Mouse (Mus musculus) thymus, adult 18-20 months (tissue): ENCODE data around the gene Rac3.
"Not testable (repeated sequence)": the region's sequence is repeated elsewhere in the genome, so short reads cannot be mapped to it uniquely, and the experiment has no call there.

Experiments
- DNase-seq, 2 experiments: peaks; one replicate each; pipeline ENCODE4 v3.0.0; 2022; ENCODE audit warnings: mixed read lengths in 2 of 2

Rac3 gene

DNA sequence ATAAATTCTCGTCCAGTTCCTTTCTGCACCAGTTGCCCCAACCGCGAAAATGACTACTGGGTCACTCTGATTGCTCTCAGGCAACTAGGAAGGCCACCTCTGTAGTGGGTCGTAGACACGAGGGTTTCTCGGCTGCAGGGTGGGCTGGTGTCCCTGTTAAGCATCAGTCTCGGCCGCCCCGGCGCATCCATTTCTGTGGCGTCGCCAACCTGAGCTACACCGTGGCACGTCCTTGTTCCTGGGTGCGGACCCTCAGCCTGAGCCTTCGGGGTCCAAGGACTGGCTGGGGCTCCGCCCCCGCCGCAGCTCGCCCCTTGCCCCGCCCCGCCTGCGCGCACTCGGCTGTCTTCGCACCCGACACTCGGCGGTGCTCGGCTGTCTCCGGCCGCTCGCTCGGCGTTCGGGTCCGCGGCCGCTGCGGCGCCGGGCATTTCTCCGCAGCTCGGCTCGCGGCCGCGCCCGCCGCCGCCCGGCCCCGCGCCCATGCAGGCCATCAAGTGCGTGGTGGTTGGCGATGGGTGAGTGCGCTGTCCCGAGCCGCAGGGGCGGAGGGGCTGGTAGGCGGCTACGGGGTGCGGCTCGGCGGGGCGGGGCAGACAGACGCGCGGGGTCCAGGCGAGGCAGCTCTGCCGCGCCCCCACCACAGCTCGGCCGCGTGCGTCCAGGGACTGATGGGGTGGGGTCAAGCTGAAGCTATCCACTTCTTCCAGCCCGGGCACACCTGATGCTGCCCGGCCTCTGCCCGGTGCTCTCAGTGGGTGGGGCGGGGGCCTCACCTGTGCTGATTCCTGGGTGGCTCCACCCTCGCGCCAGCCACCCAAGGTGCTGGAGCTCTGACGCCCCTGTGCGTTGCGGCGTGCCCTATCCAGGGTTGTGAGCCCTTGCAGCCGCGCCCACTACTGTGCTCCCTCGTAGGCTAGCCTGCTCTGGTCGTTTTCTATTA, at the start of gene Rac3:
Rac3 (plus strand) TSS at position 347 of the 943 bp plus-strand sequence.
- DNase-seq: no peak

DNA sequence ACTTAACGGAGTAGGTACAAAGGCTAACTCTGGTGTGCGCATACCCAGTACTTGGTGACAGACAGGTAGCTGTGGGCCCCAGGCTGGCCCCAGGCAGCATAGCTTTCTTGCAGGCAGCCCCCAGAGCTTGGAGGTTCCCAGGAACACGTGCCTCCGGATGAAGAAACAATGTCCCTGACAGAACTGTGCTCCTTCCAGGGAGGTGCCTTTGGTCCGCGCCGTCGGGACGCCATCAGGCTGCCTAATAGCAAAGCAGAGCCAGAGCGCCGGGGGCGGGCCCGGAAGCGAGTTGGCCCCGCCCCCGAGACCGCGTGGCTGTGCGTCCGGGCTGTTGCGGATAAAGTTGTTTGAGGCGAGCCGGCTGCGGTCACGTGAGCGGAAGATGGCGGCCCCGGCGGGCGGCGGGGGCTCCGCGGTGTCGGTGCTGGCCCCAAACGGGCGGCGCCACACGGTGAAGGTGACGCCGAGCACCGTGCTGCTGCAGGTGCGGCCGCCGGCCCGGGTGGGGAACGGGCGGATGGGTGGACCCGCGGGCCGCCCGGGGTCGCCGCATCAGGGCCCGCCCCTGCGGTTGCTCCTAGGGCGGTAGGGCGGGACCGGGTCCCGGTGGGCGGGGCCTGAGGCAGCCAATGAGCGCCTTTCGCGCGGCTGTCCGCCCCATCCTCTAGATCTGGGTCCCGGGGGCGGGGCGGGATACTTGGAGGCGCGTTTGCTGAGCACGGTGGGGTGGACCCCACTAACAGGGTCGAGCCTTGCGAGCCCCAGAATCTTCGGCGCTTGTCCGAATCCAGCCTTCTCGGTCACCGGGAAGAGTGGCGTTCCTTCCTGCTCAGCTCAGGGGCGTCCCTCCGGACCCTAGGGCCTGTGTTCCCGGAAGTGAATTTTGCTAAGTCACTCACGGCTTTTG, 48.3 kb upstream of the Rac3 start, which contains the start of gene Aspscr1:
Aspscr1 (plus strand) TSS at position 287 of the 907 bp plus-strand sequence.
- DNase-seq: peak; percentile 92

DNA sequence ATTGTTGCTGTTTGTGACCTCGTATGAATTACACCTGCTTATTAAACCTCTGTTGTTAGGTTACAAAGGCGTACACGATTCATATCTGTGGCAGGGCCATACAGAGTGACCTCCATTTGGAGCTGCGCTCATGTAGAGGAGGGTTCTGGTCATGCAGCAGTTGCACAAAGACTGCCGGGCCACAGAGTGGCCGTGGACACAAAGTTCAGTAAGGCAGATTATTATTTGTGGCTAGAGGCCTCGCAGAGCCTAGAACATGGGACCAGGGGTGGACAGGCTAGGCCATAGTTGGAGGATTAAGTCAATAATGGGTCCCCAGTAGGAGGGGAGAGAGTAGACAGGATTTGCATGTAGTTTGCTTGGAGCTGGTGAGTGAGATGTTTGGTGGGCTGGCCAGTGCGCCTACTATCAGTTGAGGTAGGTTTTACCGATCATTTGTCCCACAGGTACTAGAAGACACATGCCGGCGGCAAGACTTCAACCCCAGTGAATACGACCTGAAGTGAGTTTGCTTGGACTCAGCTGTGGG, 47.6 kb upstream of the Rac3 start:
- no peak for DNase-seq

- DNase-seq: not testable (repeated sequence)
Observed at GRCm38 (mm10) chr11:120675875-120676274, 45.4 kb upstream of the Rac3 start.

DNA sequence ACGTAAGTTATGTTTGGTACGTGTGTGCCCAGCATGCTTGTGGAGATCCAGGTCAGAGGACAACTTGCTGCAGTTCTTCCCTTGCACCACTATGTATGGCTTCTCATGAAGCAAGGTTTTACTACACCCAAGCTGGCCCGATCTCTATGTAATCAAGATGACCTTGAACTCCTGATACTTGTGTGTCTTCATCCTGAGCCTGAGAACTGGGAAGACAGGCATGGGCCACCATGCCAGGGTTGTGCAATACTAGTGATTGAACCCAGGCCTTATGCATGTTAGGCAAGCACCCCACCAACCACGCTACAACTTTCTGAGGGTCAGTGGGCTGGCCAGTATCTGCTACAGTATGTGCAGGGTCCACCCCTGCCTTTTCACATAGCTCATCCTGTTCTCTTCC, 44.3 kb upstream of the Rac3 start:
- no peak for DNase-seq

DNA sequence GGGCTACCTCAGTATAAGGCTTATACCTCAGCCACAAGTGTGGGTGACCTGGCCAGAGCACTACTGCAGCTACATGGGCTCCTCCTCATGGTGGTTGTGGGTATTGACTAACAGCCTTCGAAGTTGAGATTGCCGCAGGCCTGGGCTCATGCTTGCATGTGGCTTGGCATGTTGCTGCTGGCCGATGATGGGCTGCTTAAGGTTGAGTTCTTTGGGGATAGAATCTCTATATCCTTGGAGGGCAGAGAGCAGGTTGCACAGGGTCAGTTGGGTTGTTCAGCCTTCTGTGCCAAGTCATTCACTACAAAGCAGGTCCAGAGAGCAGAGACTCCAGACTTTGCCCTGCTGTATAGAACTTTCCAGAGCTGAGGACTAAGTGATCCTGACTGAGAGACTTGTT, 41.4 kb upstream of the Rac3 start:
- no peak for DNase-seq

DNA sequence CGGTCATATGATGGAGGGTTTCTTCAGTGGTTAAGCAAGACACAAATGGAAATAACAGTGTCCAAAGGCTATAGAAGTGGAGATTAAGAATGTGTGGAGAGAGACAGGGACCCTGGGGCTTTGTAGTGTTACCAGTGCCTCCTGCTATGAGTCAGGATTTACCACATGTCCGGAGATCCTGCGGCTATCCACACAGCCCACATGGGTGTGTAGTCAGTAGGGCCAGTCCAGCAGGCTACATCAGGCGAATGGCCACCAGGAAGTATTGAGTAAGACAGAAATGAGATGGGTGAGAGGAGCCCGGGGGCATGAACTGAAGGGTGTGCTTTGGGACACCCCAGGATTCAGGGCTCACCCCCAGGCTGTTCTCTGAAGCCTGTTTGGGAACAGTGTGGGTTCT, 38.6 kb upstream of the Rac3 start:
- DNase-seq: no peak

GRCm38 (mm10) chr11:120683536-120683935, 37.7 kb upstream of the Rac3 start:
- no peak for DNase-seq

GRCm38 (mm10) chr11:120684086-120684485, 37.2 kb upstream of the Rac3 start:
- no peak for DNase-seq

DNA sequence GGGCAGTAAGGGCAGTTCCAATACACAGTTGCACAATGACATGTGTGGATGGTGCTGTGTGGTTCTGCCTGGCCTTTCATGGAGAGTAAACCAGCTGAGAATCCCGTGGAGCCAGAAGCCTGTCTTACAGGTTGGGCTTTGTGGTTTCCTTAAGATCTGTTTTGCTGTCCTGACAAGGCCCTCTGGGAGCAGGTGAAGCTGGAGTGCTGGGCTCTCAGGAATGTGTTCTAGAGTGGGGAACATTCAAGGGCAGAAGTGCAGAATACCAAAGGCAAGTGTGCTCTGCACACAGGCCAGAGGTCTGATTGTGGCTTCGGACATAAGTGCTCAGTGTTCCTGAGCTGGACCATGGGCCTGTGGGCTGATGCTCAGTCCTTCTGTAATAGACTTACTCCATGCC, 36.6 kb upstream of the Rac3 start:
- no peak for DNase-seq

GRCm38 (mm10) chr11:120686650-120687272, 34.5 kb upstream of the Rac3 start:
- no peak for DNase-seq

GRCm38 (mm10) chr11:120689365-120689764, 31.9 kb upstream of the Rac3 start:
- no peak for DNase-seq

DNA sequence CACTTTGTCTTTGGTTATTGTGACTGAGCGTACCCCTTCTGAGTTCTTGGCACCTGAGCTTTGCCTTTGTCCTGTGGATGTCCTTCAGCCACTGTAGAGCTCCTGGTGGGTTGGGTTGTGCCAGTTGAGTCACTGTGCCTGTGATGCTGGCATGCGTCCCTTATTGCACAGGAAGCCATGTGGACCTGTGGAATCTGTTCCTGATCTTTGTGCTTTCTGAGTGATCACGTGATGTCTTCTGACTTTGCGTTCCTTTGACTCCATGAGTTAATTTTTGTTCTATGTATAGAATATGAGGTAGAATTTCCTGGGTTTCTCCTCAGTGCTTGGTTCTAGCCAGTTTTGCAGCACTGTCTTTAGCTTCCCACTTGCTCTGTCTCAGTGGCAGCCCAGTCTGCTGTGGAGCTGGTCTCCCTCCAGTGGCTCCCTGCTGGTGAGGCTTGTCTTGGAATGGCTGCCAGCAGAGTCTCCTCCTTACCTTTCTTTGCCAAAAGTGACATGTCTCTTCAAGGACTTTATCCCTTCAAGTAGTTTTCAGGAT, 28.7 kb upstream of the Rac3 start:
- DNase-seq: no peak

DNA sequence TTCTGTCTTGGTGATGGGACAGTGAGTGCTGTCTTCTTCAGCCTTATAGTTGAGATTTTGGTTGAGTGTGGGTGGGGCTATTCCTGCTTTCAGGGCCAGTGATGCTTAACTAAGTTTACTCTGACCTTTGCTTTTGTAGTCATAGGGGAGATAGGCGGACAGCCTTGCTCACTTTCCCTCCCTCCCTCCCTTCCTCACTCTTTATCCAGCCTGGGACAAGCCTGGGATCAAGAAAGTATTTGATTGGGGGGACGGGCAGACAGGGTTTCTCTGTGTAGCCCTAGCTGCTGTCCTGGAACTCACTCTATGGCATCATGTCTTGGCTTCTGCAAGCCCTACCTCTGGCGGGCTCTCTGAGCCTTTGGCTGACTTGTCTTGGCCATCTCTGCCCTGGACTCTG, 27.8 kb upstream of the Rac3 start:
- no peak for DNase-seq

GRCm38 (mm10) chr11:120695184-120695583, 26.1 kb upstream of the Rac3 start:
- no peak for DNase-seq

- no peak for DNase-seq
Observed at GRCm38 (mm10) chr11:120695641-120696040, 25.6 kb upstream of the Rac3 start.

GRCm38 (mm10) chr11:120696568-120696967, 24.7 kb upstream of the Rac3 start:
- DNase-seq: no peak

DNA sequence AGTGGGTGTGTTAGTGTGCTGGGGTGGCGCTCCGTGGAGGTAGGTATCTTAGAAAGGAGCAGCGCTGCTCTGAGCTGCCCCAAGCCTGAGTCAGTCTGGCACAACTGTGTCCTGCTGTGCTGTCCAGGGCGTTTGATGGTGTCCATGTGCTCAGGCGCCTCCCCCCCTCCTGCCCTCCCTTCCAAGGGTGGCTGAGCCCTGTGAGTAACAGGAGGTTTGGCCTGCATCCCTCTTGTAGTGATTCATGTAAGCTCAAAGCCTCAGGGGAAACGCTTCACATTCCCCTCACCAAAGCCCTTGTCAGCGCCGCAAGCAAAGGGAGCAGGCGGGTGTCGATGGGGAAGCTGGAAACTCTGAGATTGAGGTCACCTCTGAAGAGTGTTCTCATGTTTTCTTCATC, 23.5 kb upstream of the Rac3 start:
- no peak for DNase-seq

- no peak for DNase-seq
Observed at GRCm38 (mm10) chr11:120703696-120704454, 17.4 kb upstream of the Rac3 start.

- DNase-seq: no peak
Observed at GRCm38 (mm10) chr11:120704486-120705325, 16.6 kb upstream of the Rac3 start.

DNA sequence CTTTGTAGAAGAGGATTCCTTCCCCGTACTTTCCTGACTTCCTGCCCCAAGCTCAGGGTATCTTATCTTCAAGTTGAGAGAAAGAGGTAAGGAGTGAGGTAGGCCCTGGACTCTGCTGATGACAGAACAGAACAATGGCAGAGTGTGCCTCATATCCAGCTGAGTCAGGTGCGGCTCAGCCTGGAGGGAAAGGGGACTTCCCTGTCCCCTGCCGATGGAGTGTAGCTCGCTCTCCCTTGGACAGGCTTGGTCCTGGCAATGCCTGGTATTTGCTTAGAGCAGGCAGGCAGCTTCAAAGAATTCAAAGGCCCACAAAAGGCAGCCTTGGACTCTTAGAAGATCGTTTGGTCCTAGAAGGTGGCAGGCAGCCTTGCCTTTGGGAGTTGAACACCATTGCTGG, 15.2 kb upstream of the Rac3 start:
- DNase-seq: no peak
